Mouse (Mus musculus): ENCODE measurements around the gene Ext2. TPM values are rescaled to one million over a fixed set of nuclear protein-coding genes. Genes with fewer than 3 reads are reported as not detected.

Gene Ext2
- polyA plus RNA-seq, 1 experiment from 2014 or later: 111 TPM

GRCm38 (mm10) chr2:93811812-93812211 lies 10.6 kb downstream of the Ext2 start:
- H3K27me3 ChIP-seq (ENCODE audit: insufficient read depth, low read length): no peaks in the 10 kb centered on the region
- peak; percentile 89 for TF ChIP-seq CTCF (IDR thresholded peaks at IDR 0.05; ENCODE audit: low read depth)
- no peak overlapping the region for H3K4me2 ChIP-seq (ENCODE audit: low read length)
- H3K27ac ChIP-seq: no peak overlapping the region
- peaks cover 34% of the 10 kb centered on the region for H3K36me3 ChIP-seq (ENCODE audit: insufficient read depth, low read length)
- WGBS: 46% methylated on average over 4 of the region's 4 CpGs
- peak; percentile 63 for DNase-seq (ENCODE audit: low spot score)
- no peak overlapping the region for H3K9ac ChIP-seq (ENCODE audit: low read depth, low read length)
- no peaks in the 10 kb centered on the region for H3K9me3 ChIP-seq (replicated peaks; ENCODE audit: low read length)
- no peak overlapping the region for H3K4me3 ChIP-seq (replicated peaks; ENCODE audit: low read depth, low read length)
- H3K4me1 ChIP-seq (replicated peaks; ENCODE audit: insufficient read depth, low read length): no peaks in the 10 kb centered on the region
- no peak for ATAC-seq (replicated peaks; ENCODE audit: low FRiP score, low read depth)

- peak; percentile 91 for TF ChIP-seq CTCF (IDR thresholded peaks at IDR 0.05; ENCODE audit: low read depth)
- no peak overlapping the region for H3K27ac ChIP-seq
- H3K4me2 ChIP-seq (ENCODE audit: low read length): no peak overlapping the region
- peaks cover 40% of the 10 kb centered on the region for H3K36me3 ChIP-seq (ENCODE audit: insufficient read depth, low read length)
- peak; percentile 70 for DNase-seq (ENCODE audit: low spot score)
- ATAC-seq (replicated peaks; ENCODE audit: low FRiP score, low read depth): 0 out of 2 replicates have a peak, but pooled peaks have one; percentile 46
- WGBS: 11% methylated on average over 2 of the region's 2 CpGs
- H3K4me1 ChIP-seq (replicated peaks; ENCODE audit: insufficient read depth, low read length): no peaks in the 10 kb centered on the region
- no peak overlapping the region for H3K9ac ChIP-seq (ENCODE audit: low read depth, low read length)
- no peaks in the 10 kb centered on the region for H3K9me3 ChIP-seq (replicated peaks; ENCODE audit: low read length)
- no peak overlapping the region for H3K4me3 ChIP-seq (replicated peaks; ENCODE audit: low read depth, low read length)
- no peaks in the 10 kb centered on the region for H3K27me3 ChIP-seq (ENCODE audit: insufficient read depth, low read length)
Observed at GRCm38 (mm10) chr2:93809931-93810330, 12.4 kb downstream of the Ext2 start.

- H3K9ac ChIP-seq (ENCODE audit: low read depth, low read length): no peak overlapping the region
- no peak overlapping the region for H3K4me2 ChIP-seq (ENCODE audit: low read length)
- H3K27me3 ChIP-seq (ENCODE audit: insufficient read depth, low read length): no peaks in the 10 kb centered on the region
- H3K9me3 ChIP-seq (replicated peaks; ENCODE audit: low read length): no peaks in the 10 kb centered on the region
- peaks cover 40% of the 10 kb centered on the region for H3K36me3 ChIP-seq (ENCODE audit: insufficient read depth, low read length)
- no peak for DNase-seq (ENCODE audit: low spot score)
- H3K27ac ChIP-seq: no peak overlapping the region
- no peak overlapping the region for H3K4me3 ChIP-seq (replicated peaks; ENCODE audit: low read depth, low read length)
- H3K4me1 ChIP-seq (replicated peaks; ENCODE audit: insufficient read depth, low read length): no peaks in the 10 kb centered on the region
- ATAC-seq (replicated peaks; ENCODE audit: low FRiP score, low read depth): no peak
- 81% methylated on average over 5 of the region's 5 CpGs for WGBS
- no peak for TF ChIP-seq CTCF (IDR thresholded peaks at IDR 0.05; ENCODE audit: low read depth)
Observed at GRCm38 (mm10) chr2:93808071-93808470, 14.3 kb downstream of the Ext2 start.

- no peak overlapping the region for H3K27ac ChIP-seq
- DNase-seq (ENCODE audit: low spot score) (no peak), ATAC-seq (replicated peaks; ENCODE audit: low FRiP score, low read depth) (no peak)
- H3K4me3 ChIP-seq (replicated peaks; ENCODE audit: low read depth, low read length): no peak overlapping the region
- H3K4me2 ChIP-seq (ENCODE audit: low read length): no peak overlapping the region
- H3K27me3 ChIP-seq (ENCODE audit: insufficient read depth, low read length): no peaks in the 10 kb centered on the region
- H3K9ac ChIP-seq (ENCODE audit: low read depth, low read length): no peak overlapping the region
- no peaks in the 10 kb centered on the region for H3K4me1 ChIP-seq (replicated peaks; ENCODE audit: insufficient read depth, low read length)
- no peak for TF ChIP-seq CTCF (IDR thresholded peaks at IDR 0.05; ENCODE audit: low read depth)
- no peaks in the 10 kb centered on the region for H3K9me3 ChIP-seq (replicated peaks; ENCODE audit: low read length)
- WGBS: 80% methylated on average over 8 of the region's 8 CpGs
- H3K36me3 ChIP-seq (ENCODE audit: insufficient read depth, low read length): peaks cover 42% of the 10 kb centered on the region
Observed at GRCm38 (mm10) chr2:93807440-93807839, 14.9 kb downstream of the Ext2 start.

- no peak for DNase-seq (ENCODE audit: low spot score)
- no peaks in the 10 kb centered on the region for H3K27me3 ChIP-seq (ENCODE audit: insufficient read depth, low read length)
- no peaks in the 10 kb centered on the region for H3K9me3 ChIP-seq (replicated peaks; ENCODE audit: low read length)
- H3K36me3 ChIP-seq (ENCODE audit: insufficient read depth, low read length): peaks cover 47% of the 10 kb centered on the region
- ATAC-seq (replicated peaks; ENCODE audit: low FRiP score, low read depth): no peak
- no peak overlapping the region for H3K9ac ChIP-seq (ENCODE audit: low read depth, low read length)
- WGBS: 89% methylated on average over 6 of the region's 6 CpGs
- TF ChIP-seq CTCF (IDR thresholded peaks at IDR 0.05; ENCODE audit: low read depth): peak; percentile 29; the same call in 1 of the 2 replicates
- H3K4me2 ChIP-seq (ENCODE audit: low read length): no peak overlapping the region
- H3K4me1 ChIP-seq (replicated peaks; ENCODE audit: insufficient read depth, low read length): no peaks in the 10 kb centered on the region
- no peak overlapping the region for H3K4me3 ChIP-seq (replicated peaks; ENCODE audit: low read depth, low read length)
- no peak overlapping the region for H3K27ac ChIP-seq
Observed at GRCm38 (mm10) chr2:93806487-93807201, 15.7 kb downstream of the Ext2 start.

GRCm38 (mm10) chr2:93805523-93805922 lies 16.8 kb downstream of the Ext2 start:
- WGBS: 90% methylated on average over 4 of the region's 4 CpGs
- no peak for ATAC-seq (replicated peaks; ENCODE audit: low FRiP score, low read depth)
- Histone ChIP-seq H3K4me2 (ENCODE audit: low read length) (no peak overlapping the region), H3K36me3 (ENCODE audit: insufficient read depth, low read length) (peaks cover 43% of the 10 kb centered on the region), H3K4me3 (replicated peaks; ENCODE audit: low read depth, low read length) (no peak overlapping the region), H3K9ac (ENCODE audit: low read depth, low read length) (no peak overlapping the region), H3K9me3 (replicated peaks; ENCODE audit: low read length) (no peaks in the 10 kb centered on the region), H3K4me1 (replicated peaks; ENCODE audit: insufficient read depth, low read length) (no peaks in the 10 kb centered on the region), H3K27me3 (ENCODE audit: insufficient read depth, low read length) (no peaks in the 10 kb centered on the region), H3K27ac (no peak overlapping the region)
- no peak for DNase-seq (ENCODE audit: low spot score)
- TF ChIP-seq CTCF (IDR thresholded peaks at IDR 0.05; ENCODE audit: low read depth): no peak

Data from kidney, postnatal 0 days (tissue).